Mouse (Mus musculus) C2C12 (cell line): ENCODE data around the gene Slc2a13. TPM values are rescaled to one million over a fixed set of nuclear protein-coding genes. Genes with fewer than 3 reads are reported as not detected.

Experiments used
- H3K27me3 ChIP-seq: one replicate; pipeline ENCODE4 v1.6.1; 2011; ENCODE audit not compliant: control insufficient read depth, insufficient read depth, insufficient read length
- H3K36me3 ChIP-seq: one replicate; pipeline ENCODE4 v1.6.1; 2011; ENCODE audit not compliant: control insufficient read depth, insufficient read depth
- H3K4me3 ChIP-seq: one replicate; pipeline ENCODE4 v1.5.1; 2011; ENCODE audit warnings: mild to moderate bottlenecking, control low read depth; ENCODE audit not compliant: poor library complexity, insufficient read depth, severe bottlenecking
- H3K79me2 ChIP-seq: one replicate; pipeline ENCODE4 v1.6.1; 2011; ENCODE audit not compliant: control insufficient read depth, insufficient read depth
- H3K79me3 ChIP-seq: one replicate; pipeline ENCODE4 v1.6.1; 2011; ENCODE audit warnings: low read depth, control low read depth
- H3ac ChIP-seq: one replicate; pipeline ENCODE3; 2011; ENCODE audit warnings: low read depth; ENCODE audit not compliant: control insufficient read depth, insufficient read length
- CEBPB ChIP-seq: IDR thresholded peaks from one replicate; pipeline ENCODE4 v1.6.1; 2011; ENCODE audit warnings: low read depth, mild to moderate bottlenecking, control low read depth, moderate library complexity
- CTCF ChIP-seq: IDR thresholded peaks from one replicate; pipeline ENCODE4 v1.5.1; 2011; ENCODE audit not compliant: control insufficient read depth, insufficient read depth, insufficient read length
- FOSL1 ChIP-seq: IDR thresholded peaks from one replicate; pipeline ENCODE4 v1.8.0; 2011; ENCODE audit warnings: mild to moderate bottlenecking, low read length; ENCODE audit not compliant: poor library complexity, insufficient read depth, severe bottlenecking
- MAX ChIP-seq: IDR thresholded peaks from one replicate; pipeline ENCODE4 v1.6.1; 2011; ENCODE audit warnings: mild to moderate bottlenecking, control low read depth
- MYOD1 ChIP-seq: IDR thresholded peaks from one replicate; pipeline ENCODE4 v1.6.1; 2011; ENCODE audit warnings: low read depth; ENCODE audit not compliant: control insufficient read depth, insufficient read length
- MYOG ChIP-seq: IDR thresholded peaks from one replicate; pipeline ENCODE4 v1.6.1; 2011; ENCODE audit not compliant: control insufficient read depth, insufficient read length; ENCODE audit errors: extremely low read depth
- USF1 ChIP-seq: IDR thresholded peaks from one replicate; pipeline ENCODE4 v1.6.1; 2011; ENCODE audit warnings: low read depth, mild to moderate bottlenecking, control low read depth, moderate library complexity
- polyA plus RNA-seq: library from polyadenylated mRNA; unstranded; fragments of >200 nt; fragmentation: generic; extraction: Trizol; gene quantifications from one replicate; pipeline ENCODE4 v1.2.1, GENCODE M21; 2012; ENCODE audit warnings: missing spikeins

The Slc2a13 gene
- polyA plus RNA-seq, 1 experiment, result 0.25 TPM

GRCm38 (mm10) chr15:91371859-91372394 is 201.1 kb downstream of the Slc2a13 start:
- Histone ChIP-seq H3ac (no peak overlapping the region), H3K79me3 (no peaks in the 10 kb centered on the region), H3K4me3 (no peak overlapping the region), H3K27me3 (no peaks in the 10 kb centered on the region), H3K79me2 (no peaks in the 10 kb centered on the region), H3K36me3 (no peaks in the 10 kb centered on the region)
- TF ChIP-seq USF1 (no peak), MAX (no peak), FOSL1 (no peak), CEBPB (no peak), MYOD1 (no peak), CTCF (no peak), MYOG (no peak)

GRCm38 (mm10) chr15:91369736-91370449 is 203.2 kb downstream of the Slc2a13 start:
- Histone ChIP-seq H3K79me2 (no peaks in the 10 kb centered on the region), H3ac (no peak overlapping the region), H3K27me3 (no peaks in the 10 kb centered on the region), H3K36me3 (no peaks in the 10 kb centered on the region), H3K79me3 (no peaks in the 10 kb centered on the region), H3K4me3 (no peak overlapping the region)
- TF ChIP-seq MAX, result no peak

GRCm38 (mm10) chr15:91360495-91360894 is 212.6 kb downstream of the Slc2a13 start:
- Histone ChIP-seq H3K4me3 (no peak overlapping the region), H3K27me3 (no peaks in the 10 kb centered on the region), H3K79me3 (no peaks in the 10 kb centered on the region), H3K79me2 (no peaks in the 10 kb centered on the region), H3ac (no peak overlapping the region), H3K36me3 (no peaks in the 10 kb centered on the region)
- TF ChIP-seq USF1 (no peak), MYOD1 (no peak), MYOG (no peak), CTCF (no peak), MAX (no peak), CEBPB (no peak), FOSL1 (no peak)

- H3K27me3 ChIP-seq, result no peaks in the 10 kb centered on the region
- no peak overlapping the region for H3K4me3 ChIP-seq
These were observed 222.1 kb downstream of the Slc2a13 start for GRCm38 (mm10) chr15:91351006-91351405.

GRCm38 (mm10) chr15:91338350-91338749 is 234.7 kb downstream of the Slc2a13 start:
- Histone ChIP-seq H3K79me2 (no peaks in the 10 kb centered on the region), H3K36me3 (no peaks in the 10 kb centered on the region), H3K27me3 (no peaks in the 10 kb centered on the region), H3K79me3 (no peaks in the 10 kb centered on the region), H3K4me3 (no peak overlapping the region), H3ac (no peak overlapping the region)
- no peak for TF ChIP-seq USF1
- no peak for TF ChIP-seq MYOD1
- no peak for TF ChIP-seq CEBPB
- no peak for TF ChIP-seq CTCF
- TF ChIP-seq MYOG, result no peak
- no peak for TF ChIP-seq FOSL1
- TF ChIP-seq MAX, result no peak

More at GRCm38 (mm10) chr15:91351006-91351405, 222.1 kb downstream of the Slc2a13 start:
- no peak for TF ChIP-seq USF1
- no peak for TF ChIP-seq MYOD1
- no peak for TF ChIP-seq MAX
- no peak for TF ChIP-seq CTCF
- TF ChIP-seq MYOG, result no peak
- TF ChIP-seq FOSL1, result no peak
- TF ChIP-seq CEBPB, result no peak
- H3ac ChIP-seq, result no peak overlapping the region
- no peaks in the 10 kb centered on the region for H3K79me2 ChIP-seq
- no peaks in the 10 kb centered on the region for H3K79me3 ChIP-seq
- H3K36me3 ChIP-seq, result no peaks in the 10 kb centered on the region

- H3K27me3 ChIP-seq, result peaks cover 4% of the 10 kb centered on the region
- TF ChIP-seq MYOG (no peak), MYOD1 (no peak), FOSL1 (no peak), USF1 (no peak), CTCF (no peak)
- no peaks in the 10 kb centered on the region for H3K36me3 ChIP-seq
- no peaks in the 10 kb centered on the region for H3K79me2 ChIP-seq
- H3K79me3 ChIP-seq, result no peaks in the 10 kb centered on the region
- H3K4me3 ChIP-seq, result no peak overlapping the region
- H3ac ChIP-seq, result no peak overlapping the region
These were observed 238.6 kb downstream of the Slc2a13 start for GRCm38 (mm10) chr15:91334416-91334900.
